Mouse (Mus musculus) left cerebral cortex, adult 2 months (tissue): ENCODE measurements at regions not wholly inside any gene's neighbourhood (a gene's known extent, or its start where the extent isn't known, plus 50 kb on each side); places are given as distances from the start of the nearest gene placed in this dataset.

Experiments used
- DNase-seq, 2 experiments: peaks; one replicate each; pipeline ENCODE4 v3.0.0; 2021 to 2022; ENCODE audit warnings: low spot score in 2 of 2, mixed read lengths in 1 of 2; ENCODE audit errors: extremely low spot score in 1 of 2
- H3K27ac ChIP-seq: fragments of 200-600 bp; 2 replicates; pipeline ENCODE4 v1.8.1; 2022
- H3K4me3 ChIP-seq: fragments of 200-600 bp; 2 replicates; pipeline ENCODE4 v1.8.1; 2022
- CTCF ChIP-seq: fragments of 200-600 bp; IDR thresholded peaks from 2 replicates; pipeline ENCODE4 v1.8.1; 2022; ENCODE audit warnings: antibody characterized with exemption, mild to moderate bottlenecking, moderate library complexity
- intact Hi-C: fragments of 180-260 bp; cut with DNase I; formaldehyde crosslinking; loops from one replicate; pipeline ENCODE4 v1.15.1; 2025

DNA sequence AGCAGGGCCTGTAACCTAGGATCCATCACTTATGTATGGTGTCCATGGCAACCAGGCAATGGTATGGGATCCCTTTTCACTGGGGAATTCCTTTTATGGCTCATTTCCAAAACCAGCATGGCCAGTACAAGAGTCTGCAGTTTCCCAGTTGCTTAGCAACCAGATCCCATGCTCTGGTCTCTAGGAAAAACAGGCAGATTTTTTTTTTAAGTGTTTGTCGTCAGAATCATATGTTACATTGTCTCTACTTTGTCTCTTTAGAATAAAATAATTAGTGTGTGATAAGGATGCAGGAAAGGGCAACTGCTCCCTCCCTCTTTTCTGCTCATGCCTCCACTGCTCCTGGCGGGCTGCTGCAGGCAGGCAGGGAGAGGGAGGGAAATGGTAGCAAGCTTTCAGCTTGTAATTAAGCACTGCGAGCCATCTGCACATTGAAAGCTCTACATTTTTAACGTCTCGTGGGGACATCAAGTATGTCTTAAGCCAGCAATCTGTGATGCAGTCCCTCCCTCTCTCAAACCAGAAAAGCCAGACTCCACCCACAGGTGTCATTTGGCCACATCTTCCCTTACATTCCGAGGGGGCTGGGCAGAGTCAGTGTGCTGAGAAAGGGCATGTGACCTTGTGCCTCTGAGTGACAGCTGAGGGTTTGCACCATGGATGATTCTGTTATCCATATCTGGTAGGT is 51.6 kb upstream of the March10 start:
- DNase-seq, result peak; percentile 27 to 33
- Histone ChIP-seq H3K4me3 (no peak overlapping the region), H3K27ac (peak overlapping the region; percentile 85)
- peak; percentile 20 for TF ChIP-seq CTCF
- intact Hi-C loops, result loop anchor here (1.0 kb wide), 1 partner anchor 81 kb away; the partner anchor contains the start of gene Tanc2

DNA sequence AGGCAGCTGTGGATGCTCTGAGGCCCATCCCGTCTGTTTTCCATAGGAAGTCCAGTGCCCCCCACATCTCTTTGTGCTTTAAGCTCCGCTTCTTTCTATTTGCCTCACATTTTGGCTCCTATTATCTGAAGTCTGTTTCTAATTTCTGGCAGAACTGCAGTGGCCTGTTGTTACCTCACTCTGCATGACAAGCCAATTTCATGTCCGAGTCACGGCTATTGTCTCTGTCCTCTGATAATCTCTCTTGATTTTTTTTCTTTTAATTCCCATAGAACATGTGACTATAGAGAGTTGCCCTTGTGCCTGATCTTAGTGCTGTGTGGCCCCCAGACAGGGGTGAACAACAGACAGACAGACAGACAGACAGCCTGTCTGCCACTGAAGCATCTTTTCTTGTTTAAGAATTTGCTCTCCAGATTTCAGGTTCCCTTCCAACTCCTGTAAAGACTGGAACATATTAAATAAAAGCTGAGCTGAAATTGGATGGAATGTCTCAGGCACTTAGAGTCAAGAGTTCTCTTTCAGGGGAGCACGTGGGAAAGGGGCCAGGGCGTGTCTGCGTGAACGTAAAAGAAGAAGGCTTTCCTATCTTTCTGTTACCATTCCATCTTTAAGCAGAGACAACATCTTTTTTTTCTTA is 50.9 kb upstream of the March10 start:
- Histone ChIP-seq H3K4me3 (no peak overlapping the region), H3K27ac (peak overlapping the region; percentile 85)
- intact Hi-C loops, result no loop called here
- no peak for DNase-seq
- TF ChIP-seq CTCF, result no peak
